Mouse (Mus musculus) ES-Bruce4 (cell line): ENCODE data around the gene Gm13305.
"Not testable (repeated sequence)": the region's sequence is repeated elsewhere in the genome, so short reads cannot be mapped to it uniquely, and the experiment has no call there.

Experiments
- CTCF ChIP-seq: IDR thresholded peaks from one replicate; pipeline ENCODE4 v1.8.1; 2011; ENCODE audit warnings: low read depth, low read length
- POLR2A ChIP-seq: IDR thresholded peaks from one replicate; pipeline ENCODE4 v1.8.1; 2011; ENCODE audit warnings: low read length; ENCODE audit not compliant: insufficient read depth

DNA sequence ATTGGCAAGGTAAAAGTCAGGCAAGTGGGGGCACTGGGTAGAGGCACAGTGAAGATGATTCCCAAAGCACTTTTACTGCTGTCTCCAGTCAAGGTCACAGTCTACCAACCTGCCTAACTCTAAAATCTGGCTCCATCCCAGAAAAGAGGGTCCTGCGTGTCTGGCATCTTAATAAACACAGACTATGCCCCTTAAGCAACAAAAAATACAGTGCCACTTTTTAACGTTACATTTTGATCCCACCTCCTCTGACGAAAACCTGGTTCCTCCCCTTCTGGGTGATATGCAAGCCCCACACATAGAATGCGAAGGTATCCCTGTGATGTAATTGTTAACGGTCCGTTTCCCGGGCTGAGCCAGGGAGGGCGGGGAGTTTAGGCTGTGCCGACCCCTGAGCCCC lies 15.3 kb downstream of the Gm13305 start, which contains the start of gene Gm13306:
- TF ChIP-seq CTCF, POLR2A: not testable (repeated sequence)
